8 mouse cellular contexts compared by ENCODE assay signal in genomic region chr8:122557248-122558038, GRCm38 (mm10). TPM values are rescaled to one million over a fixed set of nuclear protein-coding genes. Genes with fewer than 3 reads are reported as not detected.
DNase-seq lines count a peak whose midpoint lies in the region; TF ChIP-seq lines count a peak whose summit lies in the region.

No protein-coding gene starts in this region.

- H3K4me1 ChIP-seq in spleen, adult 2 months (ENCODE audit: control insufficient read depth, insufficient read depth, insufficient read length) = peaks cover 16% of the 10 kb centered on the region; the same call in 1 of the 2 replicates
- no peaks in the 10 kb centered on the region for H3K4me1 ChIP-seq in liver, adult 2 months (ENCODE audit: control insufficient read depth, insufficient read depth, low read length)

- no peak overlapping the region for H3K9ac ChIP-seq in liver, adult 2 months (ENCODE audit: low read depth, low read length)

- no peaks in the 10 kb centered on the region for H3K79me2 ChIP-seq in liver, adult 2 months (ENCODE audit: control insufficient read depth, insufficient read depth, low read length)

- H3K27me3 ChIP-seq in spleen, adult 2 months (ENCODE audit: control insufficient read depth, insufficient read depth, low read length) = no peaks in the 10 kb centered on the region
- no peaks in the 10 kb centered on the region for H3K27me3 ChIP-seq in liver, adult 2 months (ENCODE audit: control insufficient read depth, insufficient read depth, low read length)

- TF ChIP-seq POLR2A in spleen, adult 2 months (IDR thresholded peaks at IDR 0.05; ENCODE audit: low read depth, low read length) = no peak
- no peak for TF ChIP-seq POLR2A in liver, adult 2 months (IDR thresholded peaks at IDR 0.05; ENCODE audit: extremely low read depth, insufficient read depth, low read length)

- WGBS in spleen, adult 2 months = 22% methylated on average over 10 of the region's 10 CpGs
- 62% methylated on average over 10 of the region's 10 CpGs for WGBS in liver, adult 2 months

- no peak for TF ChIP-seq CTCF in gastrocnemius, adult 2 months (IDR thresholded peaks at IDR 0.05)
- no peak for TF ChIP-seq CTCF in spleen, adult 2 months (IDR thresholded peaks at IDR 0.05; ENCODE audit: extremely low read depth, insufficient read depth, insufficient read length, insufficient replicate concordance)
- TF ChIP-seq CTCF in liver, adult 2 months (IDR thresholded peaks at IDR 0.05; ENCODE audit: low read depth, low read length) = no peak

- no peaks in the 10 kb centered on the region for H3K36me3 ChIP-seq in spleen, adult 2 months (ENCODE audit: control insufficient read depth, insufficient read depth, low read length)
- H3K36me3 ChIP-seq in liver, adult 2 months (ENCODE audit: control insufficient read depth, insufficient read depth, low read length) = no peaks in the 10 kb centered on the region

- H3K4me3 ChIP-seq in gastrocnemius, adult 2 months = no peak overlapping the region; the same call in 1 of the 2 replicates
- H3K4me3 ChIP-seq in spleen, adult 2 months (ENCODE audit: extremely low read depth, insufficient read depth, insufficient read length) = no peak overlapping the region
- H3K4me3 ChIP-seq in liver, adult 2 months (ENCODE audit: insufficient read depth, low read depth, low read length) = no peak overlapping the region

- intact Hi-C loops in gastrocnemius, adult 2 months (cut with DNase I) = no loop called here
- intact Hi-C loops in left cerebral cortex, postnatal 4 days (cut with DNase I) = no loop called here

- no peak for DNase-seq in gastrocnemius, adult 2 months
- no peak for DNase-seq in gastrocnemius, adult 8-10 months (ENCODE audit: low spot score in 2 of 2)
- DNase-seq in spleen, adult 2 months (ENCODE audit: low read depth in 1 of 2, low spot score in 2 of 2) = no peak
- DNase-seq in spleen, postnatal 14 days (ENCODE audit: low spot score in 2 of 2) = no peak
- no peak for DNase-seq in liver, adult 2 months (ENCODE audit: extremely low read depth, low read depth, low spot score)
- peak; percentile 35 to 37 for DNase-seq in thymus, postnatal 36 days
- DNase-seq in adrenal gland, postnatal 36 days = no peak
- no peak for DNase-seq in left cerebral cortex, postnatal 4 days

- peak overlapping the region; percentile 82 for H3K27ac ChIP-seq in gastrocnemius, adult 2 months
- H3K27ac ChIP-seq in spleen, adult 2 months (ENCODE audit: insufficient read depth, low read length) = peak overlapping the region; percentile 95
- H3K27ac ChIP-seq in liver, adult 2 months (replicated peaks; ENCODE audit: insufficient read depth, low read depth, low read length) = 0 out of 2 replicates have a peak overlapping the region, but pooled peaks have one; percentile 13

RNA-seq across cellular contexts. Expression of gene Piezo1, which starts 6.3 kb away (rescaled TPM):
- total RNA-seq in gastrocnemius, adult 2 months (2021) = 10 to 100 TPM; 11.3 to 25.5 TPM
- 10 to 100 TPM; 11.7 to 14.4 (median 13.9) TPM for total RNA-seq in gastrocnemius, adult 8-10 months (2022)
- polyA plus RNA-seq in spleen, adult 2 months (2012; rRNA removed) = 96.7 and 117 TPM in 2 replicates
- total RNA-seq in liver, adult 2 months (2014; rRNA removed) = 2.2 and 4.6 TPM in 2 replicates
- 8.0 and 11.1 TPM in 2 replicates for polyA plus RNA-seq in liver, adult 2 months (2012; rRNA removed)
- 10 to 100 TPM; 19.5 to 24.7 TPM for total RNA-seq in adrenal gland, postnatal 36 days (2021)
- 10 to 100 TPM; 19.9 to 20.6 TPM for total RNA-seq in left cerebral cortex, postnatal 4 days (2021)

RNA-seq across cellular contexts. Expression of gene Cdt1, which starts 10.4 kb away (rescaled TPM):
- 1 to 10 TPM in 1 of 2 experiments, under 1 TPM in 1; 0.78 to 1.5 TPM for total RNA-seq in gastrocnemius, adult 2 months (2021)
- 1 to 10 TPM in 1 of 4 experiments, under 1 TPM in 3; 0.47 to 1.0 (median 0.83) TPM for total RNA-seq in gastrocnemius, adult 8-10 months (2022)
- 50.4 and 118 TPM in 2 replicates for polyA plus RNA-seq in spleen, adult 2 months (2012; rRNA removed)
- total RNA-seq in liver, adult 2 months (2014; rRNA removed) = 1.0 and 3.0 TPM in 2 replicates
- polyA plus RNA-seq in liver, adult 2 months (2012; rRNA removed) = 2.5 and 2.9 TPM in 2 replicates
- 1 to 10 TPM; 8.7 to 9.1 TPM for total RNA-seq in adrenal gland, postnatal 36 days (2021)
- 1 to 10 TPM; 5.9 to 6.9 TPM for total RNA-seq in left cerebral cortex, postnatal 4 days (2021)

RNA-seq across cellular contexts. Expression of gene Aprt, which starts 19.3 kb away (rescaled TPM):
- 10 to 100 TPM; 40.5 to 44.8 TPM for total RNA-seq in gastrocnemius, adult 2 months (2021)
- total RNA-seq in gastrocnemius, adult 8-10 months (2022) = 10 to 100 TPM; 42.7 to 49.4 (median 45.2) TPM
- polyA plus RNA-seq in spleen, adult 2 months (2012; rRNA removed) = 86.7 and 106 TPM in 2 replicates
- total RNA-seq in liver, adult 2 months (2014; rRNA removed) = 59.8 and 68.3 TPM in 2 replicates
- 80.5 and 105 TPM in 2 replicates for polyA plus RNA-seq in liver, adult 2 months (2012; rRNA removed)
- 10 to 100 TPM; 72.4 to 87.2 TPM for total RNA-seq in adrenal gland, postnatal 36 days (2021)
- 100 to 1,000 TPM; 101 to 102 TPM for total RNA-seq in left cerebral cortex, postnatal 4 days (2021)

RNA-seq across cellular contexts. Expression of gene Galns, which starts 53.8 kb away (rescaled TPM):
- total RNA-seq in gastrocnemius, adult 2 months (2021) = 1 to 10 TPM; 1.0 to 1.1 TPM
- under 1 TPM; 0.92 to 0.96 (median 0.93) TPM for total RNA-seq in gastrocnemius, adult 8-10 months (2022)
- polyA plus RNA-seq in spleen, adult 2 months (2012; rRNA removed) = 13.1 and 16.4 TPM in 2 replicates
- total RNA-seq in liver, adult 2 months (2014; rRNA removed) = 4.1 and 4.4 TPM in 2 replicates
- 4.4 and 6.6 TPM in 2 replicates for polyA plus RNA-seq in liver, adult 2 months (2012; rRNA removed)
- total RNA-seq in adrenal gland, postnatal 36 days (2021) = 1 to 10 TPM; 6.0 to 6.8 TPM
- total RNA-seq in left cerebral cortex, postnatal 4 days (2021) = 10 to 100 TPM; 10.3 to 10.7 TPM

RNA-seq across cellular contexts. Expression of gene Trappc2l, which starts 54.0 kb away (rescaled TPM):
- 10 to 100 TPM; 39.3 to 45.5 TPM for total RNA-seq in gastrocnemius, adult 2 months (2021)
- total RNA-seq in gastrocnemius, adult 8-10 months (2022) = 10 to 100 TPM; 38.7 to 49.7 (median 44.0) TPM
- 101 and 133 TPM in 2 replicates for polyA plus RNA-seq in spleen, adult 2 months (2012; rRNA removed)
- 7.4 and 14.5 TPM in 2 replicates for total RNA-seq in liver, adult 2 months (2014; rRNA removed)
- polyA plus RNA-seq in liver, adult 2 months (2012; rRNA removed) = 74.7 and 101 TPM in 2 replicates
- 10 to 100 TPM; 49.9 to 64.4 TPM for total RNA-seq in adrenal gland, postnatal 36 days (2021)
- total RNA-seq in left cerebral cortex, postnatal 4 days (2021) = 10 to 100 TPM; 63.8 to 74.6 TPM

Comparison
In these comparisons a context has a peak if more than half of its experiments do, and no peak if none do; other contexts are left out.
1. DNase-seq: peak in thymus, postnatal 36 days (2 of 2); none in gastrocnemius, adult 2 months (single experiment), gastrocnemius, adult 8-10 months (0 of 2), spleen, adult 2 months (0 of 2), spleen, postnatal 14 days (0 of 2), liver, adult 2 months (single experiment), adrenal gland, postnatal 36 days (0 of 2) and left cerebral cortex, postnatal 4 days (single experiment).
2. H3K27ac ChIP-seq: peak in every context shown above with its lines; median percentile 95 in spleen, adult 2 months; 82 in gastrocnemius, adult 2 months; 13 in liver, adult 2 months.